Mouse (Mus musculus) embryonic facial prominence, embryonic 14.5 days (tissue): ENCODE data around the gene Olfr91. TPM values are rescaled to one million over a fixed set of nuclear protein-coding genes. Genes with fewer than 3 reads are reported as not detected.
A peak's percentile ranks its signal among the peaks of the same experiment; 100 is the strongest.

Source experiments
- ATAC-seq: fragments of 200-750 bp; cut with Nextera tagmentation; 2 replicates; pipeline ENCODE4 v1.8.0; 2017; ENCODE audit warnings: low read depth, moderate number of reproducible peaks, moderate TSS enrichment
- DNase-seq: peaks from one replicate; pipeline ENCODE4 v3.0.0-alpha.2; 2015; ENCODE audit warnings: low spot score
- H3K27ac ChIP-seq: fragments of 300-500 bp; sonication (generic); replicated peaks from 2 replicates; pipeline ENCODE4 v1.5.1; 2014; ENCODE audit warnings: low read depth, mild to moderate bottlenecking, low read length, moderate library complexity
- H3K27me3 ChIP-seq: fragments of 300-500 bp; sonication (generic); replicated peaks from 2 replicates; pipeline ENCODE4 v1.6.1; 2014; ENCODE audit warnings: low read length; ENCODE audit not compliant: control insufficient read depth, insufficient read depth
- H3K36me3 ChIP-seq: fragments of 300-500 bp; sonication (generic); 2 replicates; pipeline ENCODE4 v1.6.1; 2014; ENCODE audit warnings: low read length, mixed read lengths; ENCODE audit not compliant: control insufficient read depth, insufficient read depth
- H3K4me1 ChIP-seq: fragments of 300-500 bp; sonication (generic); 2 replicates; pipeline ENCODE4 v1.6.1; 2014; ENCODE audit warnings: antibody characterized with exemption, low read length; ENCODE audit not compliant: control insufficient read depth, insufficient read depth
- H3K4me2 ChIP-seq: fragments of 300-500 bp; sonication (generic); 2 replicates; pipeline ENCODE4 v1.6.1; 2014; ENCODE audit warnings: low read depth, mild to moderate bottlenecking, low read length, moderate library complexity, mixed read lengths
- H3K4me3 ChIP-seq: fragments of 300-500 bp; sonication (generic); 2 replicates; pipeline ENCODE4 v1.5.1; 2014; ENCODE audit warnings: low read depth, mild to moderate bottlenecking, low read length
- H3K9ac ChIP-seq: fragments of 300-500 bp; sonication (generic); 2 replicates; pipeline ENCODE4 v1.6.1; 2014; ENCODE audit warnings: low read depth, mild to moderate bottlenecking, low read length, moderate library complexity, mixed read lengths
- H3K9me3 ChIP-seq: fragments of 300-500 bp; sonication (generic); 2 replicates; pipeline ENCODE4 v1.6.1; 2016; ENCODE audit warnings: low read length; ENCODE audit not compliant: control insufficient read depth
- WGBS: fragments of 180-500 bp; shearing (Covaris S2); extraction: QIAGEN DNeasy Blood & Tissue Kit; methylation state at CpG from one replicate; pipeline ENCODE4 v1.1.7; 2014; 5-methylcytosine and 5-hydroxymethylcytosine counted together
- polyA plus RNA-seq: library from polyadenylated mRNA; unstranded; fragments of >200 nt; fragmentation: Nextera tagmentation; extraction: Ambion mirVana; gene quantifications from 2 replicates; pipeline ENCODE4 v1.2.1, GENCODE M21; 2014

Gene Olfr91
- polyA plus RNA-seq, 1 experiment from 2014 or later: 0.04 TPM

- Histone ChIP-seq H3K4me1 (peaks cover 17% of the 10 kb centered on the region), H3K9ac (peak overlapping the region; percentile 80), H3K27me3 (no peaks in the 10 kb centered on the region; the same call in 1 of the 2 replicates), H3K4me3 (peak overlapping the region; percentile 62), H3K9me3 (no peaks in the 10 kb centered on the region), H3K4me2 (peak overlapping the region; percentile 87), H3K27ac (no peak overlapping the region), H3K36me3 (peaks cover 22% of the 10 kb centered on the region)
- DNase-seq: peak; percentile 7
- WGBS: 9% methylated on average over 14 of the region's 27 CpGs
- peak; percentile 1 for ATAC-seq
These were observed 47.2 kb downstream of the Olfr91 start for GRCm38 (mm10) chr17:37050876-37051275.

GRCm38 (mm10) chr17:37050399-37050798 is 47.7 kb downstream of the Olfr91 start:
- H3K4me1 ChIP-seq: peaks cover 17% of the 10 kb centered on the region
- peak overlapping the region; percentile 80 for H3K9ac ChIP-seq
- H3K9me3 ChIP-seq: no peaks in the 10 kb centered on the region
- H3K27ac ChIP-seq: no peak overlapping the region
- ATAC-seq (peak; percentile 51), DNase-seq (peak; percentile 91)
- WGBS: 2% methylated on average over 21 of the region's 22 CpGs
- peaks cover 18% of the 10 kb centered on the region for H3K36me3 ChIP-seq
- H3K27me3 ChIP-seq: no peaks in the 10 kb centered on the region; the same call in 1 of the 2 replicates
- H3K4me3 ChIP-seq: peak overlapping the region; percentile 62
- H3K4me2 ChIP-seq: peak overlapping the region; percentile 87

- H3K4me3 ChIP-seq: peak overlapping the region; percentile 62
- peak overlapping the region; percentile 80 for H3K9ac ChIP-seq
- H3K4me1 ChIP-seq: peaks cover 21% of the 10 kb centered on the region
- H3K4me2 ChIP-seq: peak overlapping the region; percentile 87
- DNase-seq: peak; percentile 57
- peak; percentile 17 for ATAC-seq
- 3% methylated on average over 39 of the region's 39 CpGs for WGBS
- H3K9me3 ChIP-seq: no peaks in the 10 kb centered on the region
- no peak overlapping the region for H3K27ac ChIP-seq
- H3K27me3 ChIP-seq: no peaks in the 10 kb centered on the region; the same call in 1 of the 2 replicates
- peaks cover 11% of the 10 kb centered on the region for H3K36me3 ChIP-seq
These were observed 48.3 kb downstream of the Olfr91 start for GRCm38 (mm10) chr17:37049570-37050310.

DNA sequence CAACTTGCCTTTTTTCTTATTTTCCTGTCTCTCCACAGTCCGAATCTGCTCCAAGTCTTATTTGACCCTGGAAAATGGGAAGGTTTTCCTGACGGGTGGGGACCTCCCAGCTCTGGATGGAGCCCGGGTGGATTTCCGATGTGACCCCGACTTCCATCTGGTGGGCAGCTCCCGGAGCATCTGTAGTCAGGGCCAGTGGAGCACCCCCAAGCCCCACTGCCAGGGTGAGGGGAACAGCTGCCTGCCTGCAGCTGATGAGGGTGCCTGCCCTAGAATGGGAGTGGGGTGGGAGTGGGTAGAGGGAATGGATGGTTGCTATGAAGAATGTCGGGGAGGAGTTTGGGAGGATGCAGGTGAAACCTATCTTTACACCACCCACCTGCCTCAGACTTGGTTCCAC is 49.7 kb downstream of the Olfr91 start:
- Histone ChIP-seq H3K4me2 (peak overlapping the region; percentile 26; the same call in 1 of the 2 replicates), H3K4me1 (peaks cover 21% of the 10 kb centered on the region), H3K27me3 (no peaks in the 10 kb centered on the region; the same call in 1 of the 2 replicates), H3K9me3 (no peaks in the 10 kb centered on the region), H3K27ac (no peak overlapping the region), H3K36me3 (no peaks in the 10 kb centered on the region), H3K4me3 (no peak overlapping the region), H3K9ac (peak overlapping the region; percentile 8; the same call in 1 of the 2 replicates)
- ATAC-seq (no peak), DNase-seq (no peak)
- WGBS: 54% methylated on average over 7 of the region's 7 CpGs

DNA sequence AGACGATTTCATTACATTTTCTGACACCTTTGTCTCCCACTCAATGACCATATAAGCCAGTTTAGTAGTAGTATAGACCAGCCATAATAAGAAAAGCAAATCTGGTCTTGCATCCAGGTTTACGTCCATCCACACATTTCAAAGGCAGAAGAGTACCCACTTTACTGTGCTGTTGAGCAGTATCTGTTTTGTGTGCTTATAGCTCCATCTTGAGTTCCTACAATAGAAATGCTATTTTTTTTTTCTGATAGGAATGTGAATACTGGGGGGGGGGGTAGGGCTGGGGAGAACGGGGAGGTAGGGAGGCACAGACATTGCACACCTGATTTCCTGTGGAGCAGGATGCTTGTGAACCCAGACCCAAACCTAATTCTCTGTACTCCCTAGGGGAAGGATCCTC is 50.1 kb downstream of the Olfr91 start:
- H3K4me3 ChIP-seq: 0 out of 2 replicates have a peak overlapping the region, but pooled peaks have one; percentile 72
- no peak for ATAC-seq
- peak overlapping the region; percentile 88 for H3K4me2 ChIP-seq

GRCm38 (mm10) chr17:37047332-37047976 is 50.6 kb downstream of the Olfr91 start:
- no peaks in the 10 kb centered on the region for H3K9me3 ChIP-seq
- peaks cover 21% of the 10 kb centered on the region for H3K4me1 ChIP-seq
- H3K27ac ChIP-seq: no peak overlapping the region
- ATAC-seq (no peak), DNase-seq (no peak)
- H3K4me2 ChIP-seq: peak overlapping the region; percentile 88
- no peaks in the 10 kb centered on the region for H3K36me3 ChIP-seq
- peak overlapping the region; percentile 72 for H3K4me3 ChIP-seq
- H3K27me3 ChIP-seq: no peaks in the 10 kb centered on the region; the same call in 1 of the 2 replicates
- WGBS: 18% methylated on average over 19 of the region's 19 CpGs
- H3K9ac ChIP-seq: peak overlapping the region; percentile 90

More for the DNA sequence above, 50.1 kb downstream of the Olfr91 start:
- no peaks in the 10 kb centered on the region for H3K9me3 ChIP-seq
- H3K27ac ChIP-seq: no peak overlapping the region
- H3K36me3 ChIP-seq: no peaks in the 10 kb centered on the region
- 31% methylated on average over 3 of the region's 3 CpGs for WGBS
- peak overlapping the region; percentile 8; the same call in 1 of the 2 replicates for H3K9ac ChIP-seq
- no peaks in the 10 kb centered on the region; the same call in 1 of the 2 replicates for H3K27me3 ChIP-seq
- H3K4me1 ChIP-seq: peaks cover 21% of the 10 kb centered on the region
- DNase-seq: peak; percentile 74

DNA sequence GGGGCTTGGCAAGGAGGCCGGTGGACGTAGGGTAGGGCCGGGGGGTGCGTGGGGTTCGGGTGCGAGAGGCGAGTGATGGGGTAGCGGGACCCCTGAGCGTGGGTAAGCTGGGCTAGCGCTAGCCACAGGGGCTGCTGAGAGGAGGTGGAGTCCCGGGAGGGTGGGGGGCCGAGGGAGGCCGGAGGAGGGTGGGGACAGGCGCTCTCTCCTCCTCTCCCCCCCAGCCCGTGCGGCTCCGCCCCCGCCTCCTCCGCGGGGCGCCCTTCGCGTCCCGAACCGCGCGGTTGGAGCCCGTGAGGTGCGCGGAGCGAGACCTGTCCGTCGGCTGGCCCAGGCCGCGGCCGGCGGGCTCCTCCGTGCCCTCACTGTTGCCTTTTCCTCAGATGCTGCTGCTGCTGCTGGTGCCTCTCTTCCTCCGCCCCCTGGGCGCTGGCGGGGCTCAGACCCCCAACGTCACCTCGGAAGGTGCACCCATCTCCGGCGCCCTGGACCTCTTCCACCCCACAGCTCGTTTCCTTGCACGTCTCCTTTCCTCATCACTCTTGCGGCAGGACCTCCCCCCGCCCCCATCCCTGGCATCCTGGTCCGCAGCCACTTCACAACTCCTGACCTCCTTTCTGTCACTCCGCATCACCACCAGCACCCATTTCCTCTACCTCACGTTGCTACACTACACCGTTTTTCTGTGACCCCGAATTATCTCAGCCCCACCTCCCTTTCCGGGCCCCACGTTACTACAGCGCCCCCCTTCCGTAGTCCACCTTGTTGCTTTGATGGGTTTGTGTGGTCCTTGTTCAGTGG is 51.6 kb downstream of the Olfr91 start:
- peak overlapping the region; percentile 72 for H3K4me3 ChIP-seq
- H3K4me1 ChIP-seq: peaks cover 21% of the 10 kb centered on the region
- no peaks in the 10 kb centered on the region for H3K9me3 ChIP-seq
- no peaks in the 10 kb centered on the region; the same call in 1 of the 2 replicates for H3K27me3 ChIP-seq
- ATAC-seq: peak; percentile 78
- peak overlapping the region; percentile 90 for H3K9ac ChIP-seq
- H3K36me3 ChIP-seq: no peaks in the 10 kb centered on the region
- peak overlapping the region; percentile 86 for H3K27ac ChIP-seq
- WGBS: 2% methylated on average over 16 of the region's 58 CpGs
- peak overlapping the region; percentile 88 for H3K4me2 ChIP-seq
- DNase-seq: peak; percentile 82
